Mouse (Mus musculus) embryo, embryonic 11 days (tissue): ENCODE data around the gene Wdr45.
"Not testable (repeated sequence)": the region's sequence is repeated elsewhere in the genome, so short reads cannot be mapped to it uniquely, and the experiment has no call there.

Experiments
- DNase-seq: peaks from one replicate; pipeline ENCODE4 v3.0.0-alpha.2; 2015

The Wdr45 gene

GRCm38 (mm10) chrX:7714135-7714899 lies at the start of gene Wdr45:
Gene Wdr45 (plus strand): TSS chrX:7714333.
- DNase-seq = peak; percentile 93

GRCm38 (mm10) chrX:7664791-7665190 lies 49.3 kb upstream of the Wdr45 start:
- DNase-seq = no peak

GRCm38 (mm10) chrX:7665739-7666502 lies 48.2 kb upstream of the Wdr45 start:
- DNase-seq = no peak

- DNase-seq = peak; percentile 60
Measured at GRCm38 (mm10) chrX:7670390-7670881, 43.7 kb upstream of the Wdr45 start.

GRCm38 (mm10) chrX:7670921-7671623 lies 43.1 kb upstream of the Wdr45 start, which contains the start of gene Plp2:
Gene Plp2 (minus strand): TSS chrX:7671390.
- peak; percentile 43 for DNase-seq

GRCm38 (mm10) chrX:7672739-7673138 lies 41.4 kb upstream of the Wdr45 start:
- DNase-seq = no peak

- DNase-seq = peak; percentile 34
Measured at GRCm38 (mm10) chrX:7673578-7674281, 40.4 kb upstream of the Wdr45 start.

- DNase-seq = peak; percentile 35
Measured at GRCm38 (mm10) chrX:7674284-7675000, 39.7 kb upstream of the Wdr45 start.

- no peak for DNase-seq
Measured at GRCm38 (mm10) chrX:7675001-7675380, 39.1 kb upstream of the Wdr45 start.

GRCm38 (mm10) chrX:7678986-7679385 lies 35.1 kb upstream of the Wdr45 start:
- no peak for DNase-seq

GRCm38 (mm10) chrX:7679405-7680056 lies 34.6 kb upstream of the Wdr45 start:
- peak; percentile 93 for DNase-seq

GRCm38 (mm10) chrX:7680057-7680412 lies 34.1 kb upstream of the Wdr45 start:
- DNase-seq = no peak

- DNase-seq = no peak
Measured at GRCm38 (mm10) chrX:7680864-7681263, 33.3 kb upstream of the Wdr45 start, which contains the start of gene Magix. Gene Magix (minus strand): TSS chrX:7681251.

- DNase-seq = no peak
Measured at GRCm38 (mm10) chrX:7688321-7688720, 25.8 kb upstream of the Wdr45 start.

GRCm38 (mm10) chrX:7690486-7690885 lies 23.6 kb upstream of the Wdr45 start:
- DNase-seq = no peak

- DNase-seq = no peak
Measured at GRCm38 (mm10) chrX:7692862-7693261, 21.3 kb upstream of the Wdr45 start.

- DNase-seq = no peak
Measured at GRCm38 (mm10) chrX:7696520-7696919, 17.6 kb upstream of the Wdr45 start.

GRCm38 (mm10) chrX:7696954-7697381 lies 17.2 kb upstream of the Wdr45 start, which contains the start of gene Gpkow:
Gene Gpkow (plus strand): TSS chrX:7697131.
- peak; percentile 92 for DNase-seq

GRCm38 (mm10) chrX:7713764-7714134 lies 384 bp upstream of the Wdr45 start:
- not testable (repeated sequence) for DNase-seq

GRCm38 (mm10) chrX:7716058-7716457 lies 1.9 kb downstream of the Wdr45 start:
- DNase-seq = not testable (repeated sequence)
